Mouse (Mus musculus) midbrain, postnatal 0 days (tissue): ENCODE data around the gene Cox15. TPM values are rescaled to one million over a fixed set of nuclear protein-coding genes. Genes with fewer than 3 reads are reported as not detected.

Experiments
- ATAC-seq: fragments of 200-750 bp; cut with Nextera tagmentation; 2 replicates; pipeline ENCODE4 v1.8.0; 2017; ENCODE audit warnings: moderate number of reproducible peaks, mild to moderate bottlenecking, moderate TSS enrichment, moderate library complexity; ENCODE audit not compliant: low FRiP score
- DNase-seq: peaks from one replicate; pipeline ENCODE4 v3.0.0-alpha.2; 2015; ENCODE audit warnings: low spot score
- H3K27ac ChIP-seq: fragments of 300-500 bp; sonication (generic); 2 replicates; pipeline ENCODE4 v1.5.1; 2014; ENCODE audit warnings: low read depth, mild to moderate bottlenecking, low read length, mixed read lengths
- H3K27me3 ChIP-seq: fragments of 300-500 bp; sonication (generic); 2 replicates; pipeline ENCODE4 v1.6.1; 2014; ENCODE audit warnings: low read length, control low read depth, mixed read lengths; ENCODE audit not compliant: insufficient read depth
- H3K36me3 ChIP-seq: fragments of 300-500 bp; sonication (generic); 2 replicates; pipeline ENCODE4 v1.6.1; 2014; ENCODE audit warnings: low read length, control low read depth, mixed read lengths; ENCODE audit not compliant: insufficient read depth
- H3K4me1 ChIP-seq: fragments of 300-500 bp; sonication (generic); 2 replicates; pipeline ENCODE4 v1.6.1; 2014; ENCODE audit warnings: mild to moderate bottlenecking, control low read depth, antibody characterized with exemption, low read length, mixed read lengths; ENCODE audit not compliant: insufficient read depth
- H3K4me2 ChIP-seq: fragments of 300-500 bp; sonication (generic); 2 replicates; pipeline ENCODE4 v1.6.1; 2014; ENCODE audit warnings: low read depth, mild to moderate bottlenecking, low read length, mixed read lengths; ENCODE audit not compliant: poor library complexity, severe bottlenecking
- H3K4me3 ChIP-seq: fragments of 300-500 bp; sonication (generic); 2 replicates; pipeline ENCODE4 v1.5.1; 2014; ENCODE audit warnings: low read depth, mild to moderate bottlenecking, low read length, moderate library complexity
- H3K9ac ChIP-seq: fragments of 300-500 bp; sonication (generic); replicated peaks from 2 replicates; pipeline ENCODE4 v1.6.1; 2014; ENCODE audit warnings: mild to moderate bottlenecking, low read length, moderate library complexity, mixed read lengths; ENCODE audit not compliant: poor library complexity, severe bottlenecking
- H3K9me3 ChIP-seq: fragments of 300-500 bp; sonication (generic); 2 replicates; pipeline ENCODE4 v1.6.1; 2016; ENCODE audit warnings: low read length, control low read depth
- CTCF ChIP-seq: IDR thresholded peaks from 2 replicates; pipeline ENCODE4 v1.5.1; 2016; ENCODE audit warnings: antibody characterized with exemption, mild to moderate bottlenecking
- WGBS: fragments of 180-500 bp; shearing (Covaris S2); extraction: QIAGEN DNeasy Blood & Tissue Kit; methylation state at CpG from one replicate; pipeline ENCODE4 v1.1.7; 2014; 5-methylcytosine and 5-hydroxymethylcytosine counted together
- polyA plus RNA-seq: library from polyadenylated mRNA; unstranded; fragments of >200 nt; fragmentation: Nextera tagmentation; extraction: Ambion mirVana; gene quantifications from 2 replicates; pipeline ENCODE4 v1.2.1, GENCODE M21; 2015
- total RNA-seq: library from RNA; depleted of rRNA; stranded (reverse); fragments of >200 nt; gene quantifications from 2 replicates; pipeline ENCODE4 v1.2.3, GENCODE M21; 2014

The Cox15 gene
- total and polyA plus RNA-seq, 2 experiments from 2014 or later = 9.4 to 32.7 TPM

- no peaks in the 10 kb centered on the region for H3K27me3 ChIP-seq
- H3K4me1 ChIP-seq = no peaks in the 10 kb centered on the region
- no peak overlapping the region for H3K4me2 ChIP-seq
- no peak for DNase-seq
- H3K9me3 ChIP-seq = no peaks in the 10 kb centered on the region
- H3K4me3 ChIP-seq = no peak overlapping the region
- H3K9ac ChIP-seq = no peak overlapping the region
- TF ChIP-seq CTCF = no peak
- 77% methylated on average over 4 of the region's 4 CpGs for WGBS
- no peak for ATAC-seq
- no peaks in the 10 kb centered on the region for H3K36me3 ChIP-seq
- H3K27ac ChIP-seq = no peak overlapping the region
These were observed 23.8 kb upstream of the Cox15 start for GRCm38 (mm10) chr19:43776561-43776960.

- no peaks in the 10 kb centered on the region for H3K4me1 ChIP-seq
- H3K4me3 ChIP-seq = no peak overlapping the region
- no peak for TF ChIP-seq CTCF
- H3K9me3 ChIP-seq = no peaks in the 10 kb centered on the region
- no peak overlapping the region for H3K9ac ChIP-seq
- no peak overlapping the region for H3K27ac ChIP-seq
- no peaks in the 10 kb centered on the region for H3K36me3 ChIP-seq
- no peak overlapping the region for H3K4me2 ChIP-seq
- WGBS = 87% methylated on average over 10 of the region's 10 CpGs
- no peaks in the 10 kb centered on the region for H3K27me3 ChIP-seq
- DNase-seq (no peak), ATAC-seq (no peak)
These were observed 22.6 kb upstream of the Cox15 start for GRCm38 (mm10) chr19:43775433-43775832.

GRCm38 (mm10) chr19:43772311-43772710 is 19.5 kb upstream of the Cox15 start:
- Histone ChIP-seq H3K27ac (no peak overlapping the region), H3K27me3 (no peaks in the 10 kb centered on the region), H3K4me1 (no peaks in the 10 kb centered on the region), H3K9me3 (no peaks in the 10 kb centered on the region), H3K9ac (no peak overlapping the region), H3K4me3 (no peak overlapping the region), H3K4me2 (no peak overlapping the region), H3K36me3 (no peaks in the 10 kb centered on the region)
- ATAC-seq (no peak), DNase-seq (no peak)
- TF ChIP-seq CTCF = no peak
- 55% methylated on average over 6 of the region's 6 CpGs for WGBS

- WGBS = 89% methylated on average over 5 of the region's 5 CpGs
These were observed 18.7 kb upstream of the Cox15 start for GRCm38 (mm10) chr19:43771499-43771969.

GRCm38 (mm10) chr19:43770584-43770983 is 17.8 kb upstream of the Cox15 start:
- Histone ChIP-seq H3K9ac (no peak overlapping the region), H3K4me2 (no peak overlapping the region), H3K27me3 (no peaks in the 10 kb centered on the region), H3K27ac (no peak overlapping the region), H3K4me3 (no peak overlapping the region), H3K36me3 (no peaks in the 10 kb centered on the region), H3K9me3 (no peaks in the 10 kb centered on the region), H3K4me1 (no peaks in the 10 kb centered on the region)
- TF ChIP-seq CTCF = no peak
- WGBS = 92% methylated on average over 4 of the region's 4 CpGs
- no peak for ATAC-seq
- no peak for DNase-seq

More at GRCm38 (mm10) chr19:43771499-43771969, 18.7 kb upstream of the Cox15 start:
- no peak for TF ChIP-seq CTCF
- DNase-seq (no peak), ATAC-seq (no peak)
- Histone ChIP-seq H3K9me3 (no peaks in the 10 kb centered on the region), H3K36me3 (no peaks in the 10 kb centered on the region), H3K9ac (no peak overlapping the region), H3K4me1 (no peaks in the 10 kb centered on the region), H3K4me3 (no peak overlapping the region), H3K27me3 (no peaks in the 10 kb centered on the region), H3K27ac (no peak overlapping the region), H3K4me2 (no peak overlapping the region)

- WGBS = 84% methylated on average over 5 of the region's 5 CpGs
These were observed 16.7 kb upstream of the Cox15 start for GRCm38 (mm10) chr19:43769366-43769960.

More at GRCm38 (mm10) chr19:43769366-43769960, 16.7 kb upstream of the Cox15 start:
- H3K4me2 ChIP-seq = no peak overlapping the region
- no peaks in the 10 kb centered on the region for H3K36me3 ChIP-seq
- no peak for TF ChIP-seq CTCF
- H3K9ac ChIP-seq = no peak overlapping the region
- ATAC-seq (no peak), DNase-seq (no peak)
- no peaks in the 10 kb centered on the region for H3K4me1 ChIP-seq
- no peaks in the 10 kb centered on the region for H3K27me3 ChIP-seq
- no peak overlapping the region for H3K27ac ChIP-seq
- no peak overlapping the region for H3K4me3 ChIP-seq
- H3K9me3 ChIP-seq = no peaks in the 10 kb centered on the region
